Mouse (Mus musculus): ENCODE results near the gene Olfr1362.

The Olfr1362 gene

GRCm38 (mm10) chr13:21613922-21614321, at the start of gene Olfr1362:
TSS of gene Olfr1362 (minus strand) at chr13:21614022.
- DNase-seq (ENCODE audit: low spot score), result no peak

GRCm38 (mm10) chr13:21663286-21663685, 49.5 kb upstream of the Olfr1362 start, which contains the start of gene Olfr1361:
TSS of gene Olfr1361 (minus strand) at chr13:21663386.
- no peak for DNase-seq (ENCODE audit: low spot score)

GRCm38 (mm10) chr13:21642418-21642817, 28.6 kb upstream of the Olfr1362 start, which contains the start of gene Olfr11:
TSS of gene Olfr11 (minus strand) at chr13:21642518.
- no peak for DNase-seq (ENCODE audit: low spot score)

- no peak for DNase-seq (ENCODE audit: low spot score)
These were observed 22.2 kb downstream of the Olfr1362 start for GRCm38 (mm10) chr13:21591618-21592017.

DNA sequence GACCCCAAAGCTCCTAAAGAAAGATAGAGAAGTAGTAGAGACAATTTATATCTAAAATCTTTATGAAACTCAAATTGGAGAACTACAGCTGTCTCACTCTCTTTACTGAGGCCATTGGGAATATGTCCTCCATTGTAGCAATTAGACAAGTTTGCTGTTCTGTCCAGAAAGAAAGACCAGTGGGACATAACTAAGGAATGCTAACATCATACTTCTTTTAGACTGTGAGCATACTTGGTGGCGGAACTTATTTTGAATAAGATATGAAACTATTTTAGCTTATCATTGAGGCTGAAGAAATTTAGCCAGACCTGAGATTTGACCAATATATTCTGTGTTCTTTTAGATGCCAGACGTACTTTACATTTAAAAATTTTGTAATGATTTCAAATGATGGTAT, 32.2 kb downstream of the Olfr1362 start, which contains the start of gene Olfr1364:
Gene Olfr1364, minus strand, starts transcription at position 101 of the 400 bp plus-strand sequence.
- no peak for DNase-seq (ENCODE audit: low spot score)
